Mouse (Mus musculus) megakaryocyte progenitor cell, adult 5-6 weeks (primary cell): ENCODE measurements at regions not wholly inside any gene's neighbourhood (a gene's known extent, or its start where the extent isn't known, plus 50 kb on each side); places are given as distances from the start of the nearest gene placed in this dataset.
A peak's percentile ranks its signal among the peaks of the same experiment; 100 is the strongest.

Experiments used
- ATAC-seq: replicated peaks from 2 replicates; pipeline ENCODE4 v1.8.0; 2016; ENCODE audit warnings: mild to moderate bottlenecking, moderate TSS enrichment, inconsistent platforms; ENCODE audit not compliant: poor library complexity

GRCm38 (mm10) chr3:65891594-65891993 lies 66.5 kb downstream of the Ccnl1 start:
- ATAC-seq, result peak; percentile 82

- peak; percentile 65 for ATAC-seq
Observed at GRCm38 (mm10) chr3:65891139-65891538, 66.9 kb downstream of the Ccnl1 start.

- no peak for ATAC-seq
Observed at GRCm38 (mm10) chr3:65888921-65889320, 69.1 kb downstream of the Ccnl1 start.

- no peak for ATAC-seq
Observed at GRCm38 (mm10) chr3:65884571-65885011, 73.5 kb downstream of the Ccnl1 start.

GRCm38 (mm10) chr3:65882123-65882522 lies 75.9 kb downstream of the Ccnl1 start:
- ATAC-seq, result 0 out of 2 replicates have a peak, but pooled peaks have one; percentile 29
